Mouse (Mus musculus): ENCODE data around the gene Naa15.

DNA sequence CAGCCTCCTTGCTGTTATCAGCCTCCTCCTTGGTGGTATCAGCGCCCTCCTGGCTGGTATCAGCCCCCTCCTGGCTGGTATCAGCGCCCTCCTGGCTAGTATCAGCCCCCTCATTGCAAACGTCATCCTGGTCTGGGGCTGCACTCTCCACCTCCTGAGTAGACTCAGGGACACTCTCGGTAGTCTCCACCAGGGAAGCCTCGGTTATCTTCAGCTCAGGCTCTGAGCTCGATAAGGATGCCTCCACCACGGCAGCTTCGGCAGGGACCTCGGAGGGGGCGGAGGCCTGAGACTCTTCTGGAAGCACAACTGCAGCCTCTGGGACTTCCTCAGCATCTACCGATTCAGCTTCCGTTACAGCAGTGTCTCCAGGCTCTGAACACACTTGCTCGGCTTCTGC is 26.0 kb upstream of the Naa15 start:
- TF ChIP-seq CTCF (IDR thresholded peaks at IDR 0.05): no peak
- no peak for TF ChIP-seq EP300 (IDR thresholded peaks at IDR 0.05)
